In genomic region chr6:42644912-42645549, GRCm38 (mm10) we compare ENCODE assay signal across 8 mouse cellular contexts. TPM values are rescaled to one million over a fixed set of nuclear protein-coding genes. Genes with fewer than 3 reads are reported as not detected.
DNase-seq lines count a peak whose midpoint lies in the region; ATAC-seq and TF ChIP-seq lines count a peak whose summit lies in the region.

Gene Tcaf2, minus strand, starts transcription at chr6:42645254.

- H3K4me1 ChIP-seq in bone marrow macrophage, adult 2 months (ENCODE audit: control insufficient read depth, insufficient read depth, low read length), result no peaks in the 10 kb centered on the region
- H3K4me1 ChIP-seq in embryonic facial prominence, embryonic 12.5 days, result no peaks in the 10 kb centered on the region
- H3K4me1 ChIP-seq in midbrain, embryonic 11.5 days (ENCODE audit: control insufficient read depth, insufficient read depth, low read length), result 0 out of 2 replicates have a peak, but pooled peaks cover 2% of the 10 kb centered on the region

- intact Hi-C loops in left cerebral cortex, postnatal 4 days (cut with DNase I), result no loop called here

- WGBS in embryonic facial prominence, embryonic 12.5 days, result under 1% methylated on average over 23 of the region's 23 CpGs
- WGBS in midbrain, embryonic 11.5 days, result under 1% methylated on average over 23 of the region's 23 CpGs

- H3K9ac ChIP-seq in embryonic facial prominence, embryonic 12.5 days, result no peak within 1 kb of the TSS
- H3K9ac ChIP-seq in midbrain, embryonic 11.5 days (ENCODE audit: low read length), result peak within 1 kb of the TSS; percentile 38; the same call in 1 of the 2 replicates

- no peaks in the 10 kb centered on the region for H3K36me3 ChIP-seq in embryonic facial prominence, embryonic 12.5 days
- no peaks in the 10 kb centered on the region for H3K36me3 ChIP-seq in midbrain, embryonic 11.5 days (ENCODE audit: control insufficient read depth, insufficient read depth, low read length)

- no peaks in the 10 kb centered on the region for H3K9me3 ChIP-seq in embryonic facial prominence, embryonic 12.5 days
- H3K9me3 ChIP-seq in midbrain, embryonic 11.5 days (ENCODE audit: control insufficient read depth, low read length), result no peaks in the 10 kb centered on the region

- no peak within 1 kb of the TSS for H3K4me3 ChIP-seq in bone marrow macrophage, adult 2 months (ENCODE audit: insufficient read depth, low read length)
- peak within 1 kb of the TSS; percentile 36 for H3K4me3 ChIP-seq in embryonic facial prominence, embryonic 12.5 days
- peak within 1 kb of the TSS; percentile 31 for H3K4me3 ChIP-seq in midbrain, embryonic 11.5 days (ENCODE audit: low read depth, low read length)

- H3K4me2 ChIP-seq in embryonic facial prominence, embryonic 12.5 days (replicated peaks), result peak within 1 kb of the TSS; percentile 53
- H3K4me2 ChIP-seq in midbrain, embryonic 11.5 days, result peak within 1 kb of the TSS; percentile 52

- H3K27me3 ChIP-seq in embryonic facial prominence, embryonic 12.5 days, result no peaks in the 10 kb centered on the region
- H3K27me3 ChIP-seq in midbrain, embryonic 11.5 days (ENCODE audit: control insufficient read depth, insufficient read depth, low read length), result no peaks in the 10 kb centered on the region

- H3K27ac ChIP-seq in bone marrow macrophage, adult 2 months (ENCODE audit: insufficient read depth, low read depth, low read length), result no peak within 1 kb of the TSS
- H3K27ac ChIP-seq in embryonic facial prominence, embryonic 12.5 days, result no peak within 1 kb of the TSS
- H3K27ac ChIP-seq in midbrain, embryonic 11.5 days (ENCODE audit: low read depth, low read length), result no peak within 1 kb of the TSS

- TF ChIP-seq CTCF in bone marrow macrophage, adult 2 months (IDR thresholded peaks at IDR 0.05; ENCODE audit: low read depth, low read length), result 0 out of 2 replicates have a peak, but pooled peaks have one; percentile 34

- peak; percentile 100 for DNase-seq in heart, adult 11 months
- DNase-seq in kidney, adult 11 months, result peak; percentile 93
- peak; percentile 82 for DNase-seq in left cerebral cortex, postnatal 4 days
- DNase-seq in midbrain, embryonic 11.5 days (ENCODE audit: low spot score, missing footprints), result peak; percentile 99
- peak; percentile 7 for DNase-seq in spleen, adult 12 weeks (ENCODE audit: low spot score)
- no peak for DNase-seq in T-cell, adult 2 months (ENCODE audit: low spot score)

- ATAC-seq in embryonic facial prominence, embryonic 12.5 days (ENCODE audit: insufficient number of reproducible peaks, insufficient read depth, low FRiP score, low TSS enrichment), result peak; percentile 98
- peak; percentile 99 for ATAC-seq in midbrain, embryonic 11.5 days (ENCODE audit: low FRiP score)

- no peak for TF ChIP-seq POLR2A in bone marrow macrophage, adult 2 months (IDR thresholded peaks at IDR 0.05; ENCODE audit: borderline replicate concordance, low read depth, low read length)

RNA-seq across cellular contexts. Expression of gene Tcaf2, which starts in this region (rescaled TPM):
- not detected in 2 replicates for polyA plus RNA-seq in bone marrow macrophage, adult 2 months (2012; ENCODE audit: insufficient read depth, insufficient read length, missing spikeins)
- polyA plus RNA-seq in embryonic facial prominence, embryonic 12.5 days (2016; fragmentation: Nextera tagmentation; extraction: Ambion mirVana), result 5.8 and 6.6 TPM in 2 replicates
- total RNA-seq in left cerebral cortex, postnatal 4 days (2021), result 1 to 10 TPM; 2.2 to 2.4 TPM
- 1.8 and 1.9 TPM in 2 replicates for polyA plus RNA-seq in midbrain, embryonic 11.5 days (2014; fragmentation: Nextera tagmentation; extraction: Ambion mirVana)
